Comparison of ENCODE assay signal across 15 mouse cellular contexts in genomic region chr3:94913801-94914200, GRCm38 (mm10). TPM values are rescaled to one million over a fixed set of nuclear protein-coding genes. Genes with fewer than 3 reads are reported as not detected.
DNase-seq lines count a peak whose midpoint lies in the region; ATAC-seq and TF ChIP-seq lines count a peak whose summit lies in the region.
"Had no signal": no experiment of that assay in that cellular context is flagged by ENCODE, and none has a peak within 500 bp of the region (broad histone marks: within the 10 kb centered on the region; RNA-seq: fewer than 3 reads in every experiment).

No protein-coding gene starts in this region.

- H3K9me3 ChIP-seq in kidney, postnatal 0 days (replicated peaks; ENCODE audit: low read length) = no peaks in the 10 kb centered on the region
- H3K9me3 ChIP-seq: heart, embryonic 13.5 days; hindbrain, embryonic 10.5 days; midbrain, embryonic 15.5 days had no signal

- H3K4me1 ChIP-seq in kidney, postnatal 0 days (replicated peaks; ENCODE audit: insufficient read depth, low read length) = peaks cover 4% of the 10 kb centered on the region; the same call in 1 of the 2 replicates
- H3K4me1 ChIP-seq: midbrain, embryonic 15.5 days had no signal

- no peak overlapping the region for H3K4me2 ChIP-seq in kidney, postnatal 0 days (ENCODE audit: low read length)
- H3K4me2 ChIP-seq: heart, embryonic 13.5 days; midbrain, embryonic 15.5 days had no signal

- peak; percentile 79 for DNase-seq in heart, adult 11 months
- DNase-seq in heart, adult 8-10 months (ENCODE audit: low spot score) = no peak
- peak; percentile 9 for DNase-seq in Muller cell, postnatal 12 days (ENCODE audit: inconsistent ontology term)
- peak; percentile 42 for DNase-seq in kidney, postnatal 0 days (ENCODE audit: low spot score)
- DNase-seq in lung, postnatal 36 days = peak; percentile 80
- DNase-seq in layer of hippocampus, postnatal 14 days (ENCODE audit: low spot score in 2 of 2) = no peak
- DNase-seq in right cerebral cortex, adult 2 months (ENCODE audit: low spot score in 2 of 2) = no peak
- DNase-seq: adrenal gland, adult 2 months; cerebellum, adult 9-11 months; gastrocnemius, postnatal 14 days had no signal

- WGBS in kidney, postnatal 0 days = 42% methylated on average over 5 of the region's 5 CpGs

- no peak overlapping the region for H3K4me3 ChIP-seq in kidney, postnatal 0 days (replicated peaks; ENCODE audit: low read depth, low read length)
- H3K4me3 ChIP-seq: erythroblast, embryonic 14.5 days; heart, embryonic 13.5 days; hindbrain, embryonic 10.5 days; midbrain, embryonic 15.5 days had no signal

- TF ChIP-seq CTCF in kidney, postnatal 0 days (IDR thresholded peaks at IDR 0.05; ENCODE audit: low read depth) = no peak

- H3K9ac ChIP-seq in kidney, postnatal 0 days (ENCODE audit: low read depth, low read length) = no peak overlapping the region
- H3K9ac ChIP-seq: heart, embryonic 13.5 days; midbrain, embryonic 15.5 days had no signal

- no peaks in the 10 kb centered on the region for H3K27me3 ChIP-seq in kidney, postnatal 0 days (ENCODE audit: insufficient read depth, low read length)
- H3K27me3 ChIP-seq: heart, embryonic 13.5 days; midbrain, embryonic 15.5 days had no signal

- ATAC-seq in kidney, postnatal 0 days (replicated peaks; ENCODE audit: low FRiP score, low read depth) = peak; percentile 71
- ATAC-seq in monocyte, adult 5-6 weeks (replicated peaks; ENCODE audit: insufficient number of reproducible peaks, low FRiP score, low TSS enrichment, poor library complexity, severe bottlenecking) = no peak
- ATAC-seq: midbrain, embryonic 15.5 days had no signal

- H3K27ac ChIP-seq in kidney, postnatal 0 days = peak overlapping the region; percentile 72
- H3K27ac ChIP-seq: heart, embryonic 13.5 days; hindbrain, embryonic 10.5 days; midbrain, embryonic 15.5 days had no signal

- no peaks in the 10 kb centered on the region for H3K36me3 ChIP-seq in kidney, postnatal 0 days (ENCODE audit: insufficient read depth, low read length)
- H3K36me3 ChIP-seq: heart, embryonic 13.5 days; hindbrain, embryonic 10.5 days; midbrain, embryonic 15.5 days had no signal

RNA-seq across cellular contexts. Expression of gene Selenbp1, which starts 19.1 kb away (rescaled TPM):
- total RNA-seq in heart, adult 8-10 months (2022) = 100 to 1,000 TPM; 118 to 153 (median 121) TPM
- 131 and 168 TPM in 2 replicates for polyA plus RNA-seq in kidney, postnatal 0 days (2015; fragmentation: Nextera tagmentation; extraction: Ambion mirVana)
- 1 to 10 TPM; 7.2 to 7.6 TPM for total RNA-seq in layer of hippocampus, postnatal 14 days (2021)
- 8.9 to 16.0 TPM (median 14.1 TPM) in 3 replicates for total RNA-seq in monocyte, adult 5-6 weeks (2017)

RNA-seq across cellular contexts. Expression of gene Psmb4, which starts 27.0 kb away (rescaled TPM):
- total RNA-seq in heart, adult 8-10 months (2022) = 100 to 1,000 TPM; 186 to 247 (median 204) TPM
- 317 and 329 TPM in 2 replicates for polyA plus RNA-seq in kidney, postnatal 0 days (2015; fragmentation: Nextera tagmentation; extraction: Ambion mirVana)
- 100 to 1,000 TPM; 271 to 301 TPM for total RNA-seq in layer of hippocampus, postnatal 14 days (2021)
- 162 to 242 TPM (median 193 TPM) in 3 replicates for total RNA-seq in monocyte, adult 5-6 weeks (2017)

RNA-seq across cellular contexts. Expression of gene Rfx5, which starts 40.1 kb away (rescaled TPM):
- total RNA-seq in heart, adult 8-10 months (2022) = 10 to 100 TPM in 2 of 4 experiments, 1 to 10 TPM in 2; 5.8 to 14.5 (median 8.7) TPM
- 5.9 and 6.8 TPM in 2 replicates for polyA plus RNA-seq in kidney, postnatal 0 days (2015; fragmentation: Nextera tagmentation; extraction: Ambion mirVana)
- total RNA-seq in layer of hippocampus, postnatal 14 days (2021) = 10 to 100 TPM; 19.8 to 23.4 TPM
- 13.9 to 19.6 TPM (median 17.9 TPM) in 3 replicates for total RNA-seq in monocyte, adult 5-6 weeks (2017)
- polyA plus RNA-seq: erythroblast, embryonic 14.5 days had no signal

Comparison
In these comparisons a context has a peak if more than half of its experiments do, and no peak if none do; other contexts are left out.
1. DNase-seq: peak in heart, adult 11 months (single experiment), Muller cell, postnatal 12 days (single experiment), kidney, postnatal 0 days (single experiment) and lung, postnatal 36 days (single experiment); none in heart, adult 8-10 months (single experiment), layer of hippocampus, postnatal 14 days (0 of 2) and right cerebral cortex, adult 2 months (0 of 2).